Mouse (Mus musculus) hindbrain, embryonic 12.5 days (tissue): ENCODE measurements around the gene Stag2. TPM values are rescaled to one million over a fixed set of nuclear protein-coding genes. Genes with fewer than 3 reads are reported as not detected.

ENCODE experiments used
- ATAC-seq: fragments of 200-750 bp; cut with Nextera tagmentation; 2 replicates; pipeline ENCODE4 v1.8.0; 2017; ENCODE audit warnings: moderate TSS enrichment; ENCODE audit not compliant: low FRiP score
- H3K27ac ChIP-seq: fragments of 300-500 bp; sonication (generic); 2 replicates; pipeline ENCODE4 v1.5.1; 2016; ENCODE audit warnings: mild to moderate bottlenecking
- H3K27me3 ChIP-seq: fragments of 300-500 bp; sonication (generic); 2 replicates; pipeline ENCODE4 v1.6.1; 2016; ENCODE audit warnings: mild to moderate bottlenecking
- H3K36me3 ChIP-seq: fragments of 300-500 bp; sonication (generic); 2 replicates; pipeline ENCODE4 v1.6.1; 2016; ENCODE audit warnings: mild to moderate bottlenecking
- H3K4me1 ChIP-seq: fragments of 300-500 bp; sonication (generic); 2 replicates; pipeline ENCODE4 v1.6.1; 2016
- H3K4me2 ChIP-seq: fragments of 300-500 bp; sonication (generic); replicated peaks from 2 replicates; pipeline ENCODE4 v1.6.1; 2016; ENCODE audit warnings: mild to moderate bottlenecking
- H3K4me3 ChIP-seq: fragments of 300-500 bp; sonication (generic); 2 replicates; pipeline ENCODE4 v1.5.1; 2016; ENCODE audit warnings: mild to moderate bottlenecking
- H3K9ac ChIP-seq: fragments of 300-500 bp; sonication (generic); 2 replicates; pipeline ENCODE4 v1.6.1; 2016; ENCODE audit warnings: mild to moderate bottlenecking, moderate library complexity
- H3K9me3 ChIP-seq: fragments of 300-500 bp; sonication (generic); replicated peaks from 2 replicates; pipeline ENCODE4 v1.6.1; 2016; ENCODE audit warnings: mild to moderate bottlenecking
- WGBS: fragments of 180-500 bp; shearing (Covaris S2); methylation state at CpG from one replicate; pipeline ENCODE4 v1.1.7; 2016; 5-methylcytosine and 5-hydroxymethylcytosine counted together
- polyA plus RNA-seq: library from polyadenylated mRNA; unstranded; fragments of >200 nt; fragmentation: Nextera tagmentation; extraction: Ambion mirVana; gene quantifications from 2 replicates; pipeline ENCODE4 v1.2.1, GENCODE M21; 2016

Stag2 gene
- polyA plus RNA-seq = 42.3 and 44.7 TPM in 2 replicates

GRCm38 (mm10) chrX:42148788-42149556, at the start of gene Stag2:
TSS of gene Stag2 (plus strand) at chrX:42149317.
- Histone ChIP-seq H3K36me3 (no peaks in the 10 kb centered on the region), H3K9ac (peak within 1 kb of the TSS; percentile 93), H3K4me2 (peak within 1 kb of the TSS; percentile 47), H3K4me3 (peak within 1 kb of the TSS; percentile 58), H3K4me1 (no peaks in the 10 kb centered on the region), H3K9me3 (no peaks in the 10 kb centered on the region), H3K27me3 (no peaks in the 10 kb centered on the region), H3K27ac (peak within 1 kb of the TSS; percentile 99)
- ATAC-seq = peak; percentile 73
- 11% methylated on average over 69 of the region's 76 CpGs for WGBS

- H3K27me3 ChIP-seq = no peaks in the 10 kb centered on the region
- no peak overlapping the region for H3K27ac ChIP-seq
- ATAC-seq = no peak
- H3K4me3 ChIP-seq = no peak overlapping the region
- H3K9me3 ChIP-seq = no peaks in the 10 kb centered on the region; the same call in 1 of the 2 replicates
- H3K36me3 ChIP-seq = peaks cover 17% of the 10 kb centered on the region
- no peak overlapping the region for H3K9ac ChIP-seq
- H3K4me1 ChIP-seq = no peaks in the 10 kb centered on the region
- WGBS = 93% methylated on average over 6 of the region's 6 CpGs
- H3K4me2 ChIP-seq = no peak overlapping the region
These were observed 42.0 kb upstream of the Stag2 start for GRCm38 (mm10) chrX:42107137-42107536.

- Histone ChIP-seq H3K4me1 (no peaks in the 10 kb centered on the region), H3K9me3 (no peaks in the 10 kb centered on the region; the same call in 1 of the 2 replicates), H3K36me3 (peaks cover 10% of the 10 kb centered on the region), H3K4me2 (no peak overlapping the region), H3K4me3 (no peak overlapping the region), H3K27me3 (no peaks in the 10 kb centered on the region), H3K27ac (no peak overlapping the region), H3K9ac (no peak overlapping the region)
- no peak for ATAC-seq
- 74% methylated on average over 1 of the region's 1 CpGs for WGBS
These were observed 38.5 kb upstream of the Stag2 start for GRCm38 (mm10) chrX:42110585-42110984.

- H3K9me3 ChIP-seq = no peaks in the 10 kb centered on the region
- no peaks in the 10 kb centered on the region for H3K36me3 ChIP-seq
- H3K4me1 ChIP-seq = no peaks in the 10 kb centered on the region
- no peak overlapping the region for H3K9ac ChIP-seq
- no peak overlapping the region for H3K4me3 ChIP-seq
- no peak overlapping the region for H3K4me2 ChIP-seq
- ATAC-seq = no peak
- no peak overlapping the region for H3K27ac ChIP-seq
- WGBS = 80% methylated on average over 6 of the region's 6 CpGs
- no peaks in the 10 kb centered on the region for H3K27me3 ChIP-seq
These were observed 29.6 kb upstream of the Stag2 start for GRCm38 (mm10) chrX:42119442-42120048.

- WGBS = 69% methylated on average over 5 of the region's 5 CpGs
- Histone ChIP-seq H3K4me3 (no peak overlapping the region), H3K4me1 (no peaks in the 10 kb centered on the region), H3K27me3 (no peaks in the 10 kb centered on the region), H3K36me3 (no peaks in the 10 kb centered on the region), H3K9me3 (0 out of 2 replicates have a peak, but pooled peaks cover 4% of the 10 kb centered on the region), H3K27ac (no peak overlapping the region), H3K9ac (no peak overlapping the region), H3K4me2 (no peak overlapping the region)
- ATAC-seq = no peak
These were observed 24.0 kb upstream of the Stag2 start for GRCm38 (mm10) chrX:42124963-42125697.

- Histone ChIP-seq H3K4me1 (no peaks in the 10 kb centered on the region), H3K9me3 (no peaks in the 10 kb centered on the region), H3K4me2 (no peak overlapping the region), H3K27ac (no peak overlapping the region), H3K9ac (no peak overlapping the region), H3K4me3 (no peak overlapping the region), H3K27me3 (no peaks in the 10 kb centered on the region), H3K36me3 (no peaks in the 10 kb centered on the region)
- ATAC-seq = no peak
- WGBS = 68% methylated on average over 9 of the region's 9 CpGs
These were observed 9.2 kb upstream of the Stag2 start for GRCm38 (mm10) chrX:42139882-42140281.

- no peaks in the 10 kb centered on the region for H3K36me3 ChIP-seq
- no peak overlapping the region for H3K27ac ChIP-seq
- WGBS = 72% methylated on average over 3 of the region's 3 CpGs
- ATAC-seq = no peak
- H3K4me3 ChIP-seq = no peak overlapping the region
- no peaks in the 10 kb centered on the region for H3K27me3 ChIP-seq
- H3K9ac ChIP-seq = no peak overlapping the region
- no peaks in the 10 kb centered on the region for H3K9me3 ChIP-seq
- H3K4me1 ChIP-seq = no peaks in the 10 kb centered on the region
- H3K4me2 ChIP-seq = no peak overlapping the region
These were observed 6.5 kb upstream of the Stag2 start for GRCm38 (mm10) chrX:42142620-42143019.

- WGBS = 89% methylated on average over 4 of the region's 4 CpGs
- Histone ChIP-seq H3K27me3 (no peaks in the 10 kb centered on the region), H3K36me3 (no peaks in the 10 kb centered on the region), H3K4me3 (no peak overlapping the region), H3K9ac (no peak overlapping the region), H3K27ac (no peak overlapping the region), H3K4me2 (no peak overlapping the region), H3K9me3 (no peaks in the 10 kb centered on the region), H3K4me1 (no peaks in the 10 kb centered on the region)
- no peak for ATAC-seq
These were observed 5.1 kb upstream of the Stag2 start for GRCm38 (mm10) chrX:42143991-42144390.

- Histone ChIP-seq H3K9ac (no peak overlapping the region), H3K4me1 (no peaks in the 10 kb centered on the region), H3K9me3 (no peaks in the 10 kb centered on the region), H3K27me3 (no peaks in the 10 kb centered on the region), H3K27ac (no peak overlapping the region), H3K4me2 (peak overlapping the region; percentile 47; the same call in 1 of the 2 replicates), H3K36me3 (no peaks in the 10 kb centered on the region), H3K4me3 (no peak overlapping the region)
- ATAC-seq = no peak
- WGBS = 52% methylated on average over 5 of the region's 5 CpGs
These were observed 1.1 kb upstream of the Stag2 start for GRCm38 (mm10) chrX:42148016-42148451.

- Histone ChIP-seq H3K27me3 (no peaks in the 10 kb centered on the region), H3K4me2 (peak overlapping the region; percentile 47), H3K4me1 (no peaks in the 10 kb centered on the region), H3K27ac (peak overlapping the region; percentile 99), H3K36me3 (no peaks in the 10 kb centered on the region), H3K4me3 (peak overlapping the region; percentile 58), H3K9me3 (no peaks in the 10 kb centered on the region), H3K9ac (peak overlapping the region; percentile 93)
- 24% methylated on average over 49 of the region's 71 CpGs for WGBS
- ATAC-seq = peak; percentile 71
These were observed 634 bp downstream of the Stag2 start for GRCm38 (mm10) chrX:42149557-42150345.

GRCm38 (mm10) chrX:42150346-42151023, 1.4 kb downstream of the Stag2 start:
- no peaks in the 10 kb centered on the region for H3K4me1 ChIP-seq
- peak overlapping the region; percentile 93 for H3K9ac ChIP-seq
- no peaks in the 10 kb centered on the region for H3K36me3 ChIP-seq
- 19% methylated on average over 15 of the region's 40 CpGs for WGBS
- H3K27me3 ChIP-seq = no peaks in the 10 kb centered on the region
- peak; percentile 90 for ATAC-seq
- peak overlapping the region; percentile 58 for H3K4me3 ChIP-seq
- H3K4me2 ChIP-seq = peak overlapping the region; percentile 48
- H3K27ac ChIP-seq = peak overlapping the region; percentile 99
- no peaks in the 10 kb centered on the region for H3K9me3 ChIP-seq
